Mouse (Mus musculus) lung, postnatal 0 days (tissue): ENCODE results near the gene Ccs. TPM values are rescaled to one million over a fixed set of nuclear protein-coding genes. Genes with fewer than 3 reads are reported as not detected.

Source experiments
- ATAC-seq: fragments of 200-750 bp; cut with Nextera tagmentation; 2 replicates; pipeline ENCODE4 v1.8.0; 2017; ENCODE audit warnings: moderate library complexity
- DNase-seq: peaks from one replicate; pipeline ENCODE4 v3.0.0-alpha.2; 2016; ENCODE audit warnings: low spot score
- H3K27ac ChIP-seq: fragments of 300-500 bp; sonication (generic); 2 replicates; pipeline ENCODE4 v1.5.1; 2014; ENCODE audit warnings: antibody characterized with exemption, mild to moderate bottlenecking, low read length, mixed read lengths
- H3K27me3 ChIP-seq: fragments of 300-500 bp; sonication (generic); replicated peaks from 2 replicates; pipeline ENCODE4 v1.6.1; 2014; ENCODE audit warnings: low read length, mixed read lengths; ENCODE audit not compliant: insufficient read depth
- H3K36me3 ChIP-seq: fragments of 300-500 bp; sonication (generic); 2 replicates; pipeline ENCODE4 v1.6.1; 2014; ENCODE audit warnings: low read length, mixed read lengths; ENCODE audit not compliant: insufficient read depth
- H3K4me1 ChIP-seq: fragments of 300-500 bp; sonication (generic); 2 replicates; pipeline ENCODE4 v1.6.1; 2014; ENCODE audit warnings: antibody characterized with exemption, low read depth, low read length, mixed read lengths; ENCODE audit not compliant: insufficient read depth
- H3K4me2 ChIP-seq: fragments of 300-500 bp; sonication (generic); replicated peaks from 2 replicates; pipeline ENCODE4 v1.6.1; 2014; ENCODE audit warnings: low read depth, mild to moderate bottlenecking, low read length, moderate library complexity, mixed read lengths
- H3K4me3 ChIP-seq: fragments of 300-500 bp; sonication (generic); 2 replicates; pipeline ENCODE4 v1.5.1; 2014; ENCODE audit warnings: low read depth, low read length
- H3K9ac ChIP-seq: fragments of 300-500 bp; sonication (generic); replicated peaks from 2 replicates; pipeline ENCODE4 v1.6.1; 2014; ENCODE audit warnings: low read depth, mild to moderate bottlenecking
- H3K9me3 ChIP-seq: fragments of 300-500 bp; sonication (generic); 2 replicates; pipeline ENCODE4 v1.6.1; 2016; ENCODE audit warnings: low read length, mixed read lengths
- CTCF ChIP-seq: IDR thresholded peaks from 2 replicates; pipeline ENCODE4 v1.5.1; 2016; ENCODE audit warnings: antibody characterized with exemption, mild to moderate bottlenecking
- EP300 ChIP-seq: IDR thresholded peaks from 2 replicates; pipeline ENCODE4 v1.6.1; 2016; ENCODE audit warnings: antibody characterized with exemption, mild to moderate bottlenecking, control low read depth
- WGBS: fragments of 180-500 bp; shearing (Covaris S2); extraction: QIAGEN DNeasy Blood & Tissue Kit; methylation state at CpG from one replicate; pipeline ENCODE4 v1.1.7; 2014; 5-methylcytosine and 5-hydroxymethylcytosine counted together
- polyA plus RNA-seq: library from polyadenylated mRNA; unstranded; fragments of >200 nt; fragmentation: Nextera tagmentation; extraction: Ambion mirVana; gene quantifications from 2 replicates; pipeline ENCODE4 v1.2.1, GENCODE M21; 2015

Ccs gene
- polyA plus RNA-seq, 1 experiment from 2014 or later = 54.5 TPM

DNA sequence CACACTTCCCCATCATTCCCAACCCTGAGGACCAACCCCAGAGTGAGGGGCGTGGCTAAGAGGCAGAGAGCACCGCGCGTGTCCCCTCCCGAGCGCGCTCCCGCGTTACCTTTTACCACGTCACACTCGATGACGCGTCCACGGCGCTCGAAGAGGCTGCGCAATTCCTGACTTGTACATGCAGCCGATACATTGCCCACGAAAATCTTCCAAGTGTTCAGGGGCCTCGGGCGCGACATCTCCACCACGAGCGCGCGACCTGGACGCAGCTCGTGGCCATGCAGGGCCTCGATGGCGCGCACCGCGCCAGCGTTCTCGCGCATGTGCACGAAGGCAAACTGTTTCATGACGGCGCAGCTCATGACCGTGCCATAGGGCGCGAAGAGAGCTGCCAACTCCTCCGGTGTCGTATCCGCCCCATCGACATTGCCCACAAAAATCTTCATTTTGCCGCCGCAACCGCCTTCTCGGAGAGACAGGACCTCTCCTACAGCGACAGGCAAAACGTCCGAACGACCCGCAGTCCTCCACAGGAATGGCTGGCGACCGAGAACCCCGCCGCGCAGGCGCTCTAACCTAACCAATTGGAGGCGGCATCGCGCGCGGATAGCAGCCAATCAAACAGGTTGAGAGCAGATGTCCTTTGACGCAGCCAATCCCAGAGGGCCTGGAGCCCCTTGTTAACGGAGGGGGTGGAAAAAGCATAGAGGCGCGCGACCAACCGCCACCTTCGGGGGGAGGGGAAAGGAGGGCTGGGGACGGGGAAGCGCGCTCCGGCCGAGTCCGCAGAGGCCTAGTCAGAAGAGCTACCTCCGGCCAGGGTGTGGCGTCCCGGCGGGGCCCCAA is 27.8 kb downstream of the Ccs start, which contains the start of the genes Gm21992 and Rbm14:
Gene Gm21992 (minus strand): TSS at position 550 of the 846 bp plus-strand sequence.
Gene Rbm14 (minus strand): TSS at position 572 of the 846 bp plus-strand sequence.
- DNase-seq (peak; percentile 100), ATAC-seq (peak; percentile 99)
- Histone ChIP-seq H3K27me3 (no peaks in the 10 kb centered on the region), H3K4me1 (peaks cover 8% of the 10 kb centered on the region; the same call in 1 of the 2 replicates), H3K4me2 (peak within 1 kb of the TSS; percentile 85), H3K4me3 (peak within 1 kb of the TSS; percentile 76), H3K36me3 (no peaks in the 10 kb centered on the region), H3K9ac (peak within 1 kb of the TSS; percentile 63), H3K27ac (peak within 1 kb of the TSS; percentile 94), H3K9me3 (no peaks in the 10 kb centered on the region)
- WGBS = under 1% methylated on average over 81 of the region's 83 CpGs
- no peak for TF ChIP-seq CTCF
- TF ChIP-seq EP300 = no peak

DNA sequence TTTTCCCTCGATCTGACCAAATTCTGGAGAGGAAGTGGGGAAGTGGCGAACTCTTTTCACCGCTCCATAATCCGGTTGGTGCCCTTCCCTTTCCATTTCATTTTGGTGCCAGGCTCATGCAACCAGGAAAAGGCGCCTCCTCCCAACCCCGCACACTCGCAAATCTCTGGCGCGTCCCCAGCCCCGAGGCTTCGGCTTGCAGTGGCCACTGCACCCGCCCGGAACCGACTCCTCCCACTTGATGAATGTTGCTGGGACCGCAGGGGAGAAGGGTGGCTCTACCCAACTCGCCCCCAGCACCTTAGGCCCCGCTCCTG is 28.4 kb downstream of the Ccs start:
- no peak for ATAC-seq
- no peaks in the 10 kb centered on the region for H3K36me3 ChIP-seq
- 0% methylated on average over 16 of the region's 17 CpGs for WGBS

DNA sequence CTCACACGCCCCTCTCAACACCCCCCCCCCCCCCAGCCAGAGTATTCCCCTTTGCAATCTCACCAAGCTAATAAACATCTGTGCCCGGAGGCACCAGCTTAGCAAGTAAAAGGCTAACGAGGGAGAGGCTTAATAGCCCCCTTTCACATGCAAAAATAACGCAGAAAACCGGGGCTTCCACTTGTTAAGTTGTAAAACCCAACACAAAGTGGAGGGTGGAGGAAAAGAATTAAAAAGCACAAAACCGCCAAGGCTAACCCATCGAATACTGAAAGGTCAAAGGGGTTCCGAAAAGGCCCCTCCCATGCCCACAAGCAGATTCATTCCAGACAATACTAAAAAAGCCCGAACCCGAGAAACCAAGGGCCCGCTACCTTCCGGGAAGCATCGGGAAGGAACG is 28.8 kb downstream of the Ccs start:
- TF ChIP-seq EP300 (no peak), CTCF (no peak)
- Histone ChIP-seq H3K27me3 (no peaks in the 10 kb centered on the region), H3K27ac (peak overlapping the region; percentile 94)

More for the DNA sequence above, 28.4 kb downstream of the Ccs start:
- Histone ChIP-seq H3K9ac (peak overlapping the region; percentile 63), H3K27ac (peak overlapping the region; percentile 94), H3K4me1 (peaks cover 8% of the 10 kb centered on the region; the same call in 1 of the 2 replicates), H3K4me3 (peak overlapping the region; percentile 76), H3K27me3 (no peaks in the 10 kb centered on the region), H3K4me2 (peak overlapping the region; percentile 85), H3K9me3 (no peaks in the 10 kb centered on the region)
- DNase-seq = no peak
- TF ChIP-seq CTCF = no peak
- no peak for TF ChIP-seq EP300

DNA sequence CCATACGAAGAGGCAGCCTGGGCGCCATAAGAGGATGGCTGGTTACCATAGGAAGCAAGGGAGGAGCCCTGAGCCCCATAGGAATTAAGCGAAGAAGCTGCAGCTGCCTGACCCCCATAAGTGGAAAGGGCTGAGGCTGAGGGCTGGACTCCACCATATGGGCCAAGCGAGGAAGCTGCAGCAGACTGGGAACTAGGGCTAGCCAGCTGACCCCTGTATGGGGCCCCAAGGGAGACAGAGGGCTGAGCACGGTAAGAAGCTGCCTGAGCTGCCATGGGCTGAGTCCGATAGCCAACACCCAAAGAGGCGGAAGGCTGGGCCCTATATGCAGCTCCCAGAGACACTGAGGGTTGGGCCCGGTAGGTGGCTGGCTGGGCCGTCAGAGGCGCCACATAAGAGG is 35.8 kb downstream of the Ccs start:
- Histone ChIP-seq H3K27me3 (no peaks in the 10 kb centered on the region), H3K4me3 (no peak overlapping the region), H3K36me3 (peaks cover 21% of the 10 kb centered on the region; the same call in 1 of the 2 replicates), H3K4me2 (no peak overlapping the region), H3K27ac (no peak overlapping the region), H3K9me3 (no peaks in the 10 kb centered on the region), H3K9ac (no peak overlapping the region), H3K4me1 (no peaks in the 10 kb centered on the region)
- WGBS = 84% methylated on average over 10 of the region's 10 CpGs
- ATAC-seq (no peak), DNase-seq (no peak)
- TF ChIP-seq EP300 (no peak), CTCF (no peak)

More for the DNA sequence above, 28.8 kb downstream of the Ccs start:
- H3K4me1 ChIP-seq = peaks cover 8% of the 10 kb centered on the region; the same call in 1 of the 2 replicates
- peak overlapping the region; percentile 76 for H3K4me3 ChIP-seq
- H3K9me3 ChIP-seq = no peaks in the 10 kb centered on the region
- peak overlapping the region; percentile 63 for H3K9ac ChIP-seq
- peak overlapping the region; percentile 85 for H3K4me2 ChIP-seq
- ATAC-seq (no peak), DNase-seq (no peak)
- no peaks in the 10 kb centered on the region for H3K36me3 ChIP-seq
- under 1% methylated on average over 14 of the region's 14 CpGs for WGBS

DNA sequence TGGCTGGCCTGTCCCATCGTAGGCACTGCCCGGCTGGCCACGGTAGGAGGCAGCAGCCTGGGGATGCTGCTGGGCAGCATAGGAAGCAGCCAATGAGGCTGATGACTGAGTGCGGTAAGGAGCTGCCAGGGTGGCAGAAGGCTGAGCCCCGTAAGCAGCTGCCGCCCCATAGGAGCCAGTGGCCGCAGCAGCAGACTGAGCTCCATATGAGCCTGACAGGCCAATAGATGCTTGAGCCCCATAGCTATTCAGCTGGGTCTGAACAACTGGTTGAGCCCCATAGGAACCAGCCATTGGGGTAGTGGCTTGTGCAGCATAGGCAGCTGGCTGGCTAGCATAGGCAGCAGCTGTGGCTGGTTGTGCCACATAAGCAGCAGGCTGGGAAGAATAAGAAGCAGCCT is 36.4 kb downstream of the Ccs start:
- no peak for DNase-seq
- ATAC-seq = no peak

DNA sequence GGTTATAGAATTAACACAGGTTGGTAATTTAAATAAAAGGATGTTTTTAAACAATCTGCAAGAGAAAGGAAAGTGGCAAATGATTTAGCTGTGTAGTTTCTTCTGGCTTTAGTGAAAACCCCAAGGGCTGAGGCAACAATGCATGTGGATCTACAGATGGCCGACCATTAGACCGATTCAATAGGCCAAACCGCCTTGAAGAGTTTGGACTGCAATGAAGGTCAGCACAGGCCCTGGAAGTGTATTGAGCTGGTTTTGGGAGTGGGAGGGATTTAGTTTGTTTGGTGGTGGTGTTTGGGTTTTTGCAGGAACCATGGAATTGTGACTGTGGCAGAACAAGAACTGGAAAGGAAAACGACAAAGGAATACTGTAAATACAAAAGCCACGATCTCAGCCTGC is 40.0 kb downstream of the Ccs start:
- TF ChIP-seq EP300 (no peak), CTCF (no peak)
- DNase-seq = no peak
- Histone ChIP-seq H3K36me3 (peaks cover 21% of the 10 kb centered on the region; the same call in 1 of the 2 replicates), H3K4me2 (no peak overlapping the region), H3K4me1 (no peaks in the 10 kb centered on the region), H3K4me3 (no peak overlapping the region), H3K9me3 (no peaks in the 10 kb centered on the region), H3K27ac (no peak overlapping the region), H3K27me3 (no peaks in the 10 kb centered on the region), H3K9ac (no peak overlapping the region)
- WGBS = 95% methylated on average over 5 of the region's 5 CpGs
- ATAC-seq = no peak

More for the DNA sequence above, 36.4 kb downstream of the Ccs start:
- Histone ChIP-seq H3K36me3 (peaks cover 21% of the 10 kb centered on the region; the same call in 1 of the 2 replicates), H3K27me3 (no peaks in the 10 kb centered on the region), H3K4me1 (no peaks in the 10 kb centered on the region), H3K9me3 (no peaks in the 10 kb centered on the region), H3K27ac (no peak overlapping the region), H3K4me3 (no peak overlapping the region), H3K4me2 (no peak overlapping the region), H3K9ac (no peak overlapping the region)
- 94% methylated on average over 7 of the region's 7 CpGs for WGBS
- TF ChIP-seq CTCF = no peak
- TF ChIP-seq EP300 = no peak
